Mouse (Mus musculus) heart, adult 2 months (tissue): Measurements from ENCODE around the gene Strn.

Experiments
- CTCF ChIP-seq: fragments of 200-600 bp; IDR thresholded peaks from 2 replicates; pipeline ENCODE4 v1.8.1; 2022; ENCODE audit warnings: antibody characterized with exemption, mild to moderate bottlenecking, moderate library complexity
- EP300 ChIP-seq: fragments of 200-500 bp; IDR thresholded peaks from 2 replicates; pipeline ENCODE4 v1.6.1; 2011; ENCODE audit warnings: low read depth, low read length, control low read depth; ENCODE audit not compliant: insufficient read depth
- POLR2A ChIP-seq: fragments of 200-500 bp; IDR thresholded peaks from 2 replicates; pipeline ENCODE4 v1.6.1; 2011; ENCODE audit warnings: mild to moderate bottlenecking, low read depth, low read length, control low read depth; ENCODE audit not compliant: insufficient read depth

DNA sequence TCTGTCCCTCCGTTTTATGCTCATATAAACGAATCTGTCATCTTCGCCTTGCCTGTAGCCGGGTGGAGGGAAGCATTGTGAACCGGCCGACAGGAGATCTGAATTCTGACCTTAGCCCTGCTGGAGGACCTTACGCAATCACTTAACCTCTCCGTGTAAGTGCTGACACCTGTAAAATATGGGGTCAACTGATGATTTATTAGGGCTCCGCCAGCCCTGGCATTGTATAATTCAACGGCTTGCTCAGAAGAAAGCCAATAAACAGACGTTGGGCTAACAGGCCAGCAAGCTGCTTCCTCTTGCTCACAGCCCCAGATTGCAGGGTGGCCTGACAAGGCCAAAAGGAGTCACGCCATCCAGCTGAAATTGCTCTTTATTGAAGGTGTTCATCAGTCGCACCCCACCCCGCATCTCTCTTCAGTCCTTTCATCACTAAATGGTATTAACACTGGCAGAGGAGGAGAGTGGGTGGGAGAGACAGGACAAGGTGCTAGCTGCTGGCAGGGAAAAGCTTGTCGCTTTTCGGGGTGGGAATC lies 128.8 kb downstream of the Strn start:
- TF ChIP-seq EP300 (no peak), POLR2A (no peak), CTCF (no peak)
